8 mouse cellular contexts compared by ENCODE assay signal in genomic region chr8:119574437-119575365, GRCm38 (mm10). TPM values are rescaled to one million over a fixed set of nuclear protein-coding genes. Genes with fewer than 3 reads are reported as not detected.
A peak's percentile ranks its signal among the peaks of the same experiment; 100 is the strongest.
DNase-seq lines count a peak whose midpoint lies in the region; ATAC-seq and TF ChIP-seq lines count a peak whose summit lies in the region.

Gene Hsdl1 (minus strand): TSS chr8:119575183.
Gene Dnaaf1 (plus strand): TSS chr8:119575235.

- ATAC-seq in forebrain, embryonic 15.5 days (replicated peaks): peak; percentile 91
- peak; percentile 87 for ATAC-seq in neural tube, embryonic 15.5 days (ENCODE audit: low FRiP score)

- TF ChIP-seq CTCF in layer of hippocampus, adult 2 months (conservative IDR thresholded peaks at IDR 0.05): peak; percentile 53
- no peak for TF ChIP-seq CTCF in lung, adult 2 months (IDR thresholded peaks at IDR 0.05; ENCODE audit: insufficient read depth, low read length)

- H3K9me3 ChIP-seq in ES-E14 (ENCODE audit: control insufficient read depth, insufficient read depth, low read depth, low read length): no peaks in the 10 kb centered on the region
- H3K9me3 ChIP-seq in forebrain, embryonic 15.5 days: no peaks in the 10 kb centered on the region
- H3K9me3 ChIP-seq in neural tube, embryonic 15.5 days (replicated peaks): no peaks in the 10 kb centered on the region

- H3K4me3 ChIP-seq in ES-E14 (ENCODE audit: insufficient read depth in 1 of 2, low read depth in 1 of 2, low read length in 2 of 2, poor library complexity in 1 of 2, severe bottlenecking in 1 of 2): peak within 1 kb of the TSS; percentile 72 to 96
- peak within 1 kb of the TSS; percentile 65 for H3K4me3 ChIP-seq in forebrain, embryonic 15.5 days
- peak within 1 kb of the TSS; percentile 96 for H3K4me3 ChIP-seq in layer of hippocampus, adult 2 months
- peak within 1 kb of the TSS; percentile 67 for H3K4me3 ChIP-seq in lung, adult 2 months (replicated peaks; ENCODE audit: extremely low read depth, low read depth, low read length)
- peak within 1 kb of the TSS; percentile 66 for H3K4me3 ChIP-seq in neural tube, embryonic 15.5 days (replicated peaks)

- no peaks in the 10 kb centered on the region for H3K36me3 ChIP-seq in ES-E14 (ENCODE audit: control insufficient read depth, insufficient read depth, low read length, poor library complexity, severe bottlenecking)
- no peaks in the 10 kb centered on the region for H3K36me3 ChIP-seq in forebrain, embryonic 15.5 days
- no peaks in the 10 kb centered on the region for H3K36me3 ChIP-seq in neural tube, embryonic 15.5 days

- peak; percentile 77 for DNase-seq in ES-E14 (ENCODE audit: low read depth, low spot score)
- DNase-seq in cerebellum, adult 11-12 months: peak; percentile 94
- peak; percentile 90 for DNase-seq in heart, postnatal 25 days (ENCODE audit: low spot score)
- peak; percentile 94 to 98 for DNase-seq in layer of hippocampus, adult 2 months (ENCODE audit: low spot score in 2 of 2)
- DNase-seq in lung, adult 2 months: peak; percentile 98
- peak; percentile 99 for DNase-seq in testis, postnatal 10 days (ENCODE audit: low spot score)

- H3K27me3 ChIP-seq in forebrain, embryonic 15.5 days: peaks cover 15% of the 10 kb centered on the region; the same call in 1 of the 2 replicates
- peaks cover 19% of the 10 kb centered on the region for H3K27me3 ChIP-seq in neural tube, embryonic 15.5 days (replicated peaks)

- peaks cover 0 to 2% of the 10 kb centered on the region in 2 experiments; a peak in 1 of 4 replicates for H3K4me1 ChIP-seq in ES-E14 (ENCODE audit: control insufficient read depth in 2 of 2, insufficient read depth in 2 of 2, low read length in 2 of 2, poor library complexity in 1 of 2)
- peaks cover 24% of the 10 kb centered on the region for H3K4me1 ChIP-seq in forebrain, embryonic 15.5 days
- peaks cover 10% of the 10 kb centered on the region for H3K4me1 ChIP-seq in lung, adult 2 months (ENCODE audit: control insufficient read depth, insufficient read depth, low read length)
- peaks cover 30% of the 10 kb centered on the region for H3K4me1 ChIP-seq in neural tube, embryonic 15.5 days

- in situ Hi-C loops in ES-E14 (cut with MboI; ENCODE audit: low sequenced_read_pairs in 2 of 2, unreplicated experiment in 2 of 2): no loop called here

- no peak within 1 kb of the TSS for H3K27ac ChIP-seq in ES-E14 (ENCODE audit: insufficient read depth, low read depth, low read length, poor library complexity, severe bottlenecking)
- peak within 1 kb of the TSS; percentile 80 for H3K27ac ChIP-seq in forebrain, embryonic 15.5 days (replicated peaks)
- H3K27ac ChIP-seq in layer of hippocampus, adult 2 months: peak within 1 kb of the TSS; percentile 75
- peak within 1 kb of the TSS; percentile 75 for H3K27ac ChIP-seq in neural tube, embryonic 15.5 days (replicated peaks)

- H3K4me2 ChIP-seq in forebrain, embryonic 15.5 days (replicated peaks): peak within 1 kb of the TSS; percentile 87
- H3K4me2 ChIP-seq in neural tube, embryonic 15.5 days: peak within 1 kb of the TSS; percentile 92

- intact Hi-C loops in heart, postnatal 25 days (cut with DNase I): no loop called here

- TF ChIP-seq POLR2A in lung, adult 2 months (IDR thresholded peaks at IDR 0.05; ENCODE audit: borderline replicate concordance, extremely low read depth, low read depth, low read length): peak; percentile 20; the same call in 1 of the 2 replicates

- H3K9ac ChIP-seq in ES-E14 (ENCODE audit: insufficient read depth, low read depth, low read length, poor library complexity, severe bottlenecking): peak within 1 kb of the TSS; percentile 56
- peak within 1 kb of the TSS; percentile 90 for H3K9ac ChIP-seq in forebrain, embryonic 15.5 days (replicated peaks)
- H3K9ac ChIP-seq in neural tube, embryonic 15.5 days (replicated peaks): peak within 1 kb of the TSS; percentile 80

- under 1% methylated on average over 83 of the region's 97 CpGs for WGBS in forebrain, embryonic 15.5 days
- under 1% methylated on average over 97 of the region's 97 CpGs for WGBS in lung, adult 2 months
- under 1% methylated on average over 73 of the region's 97 CpGs for WGBS in neural tube, embryonic 15.5 days

TF ChIP-seq in ES-E14, 5 proteins besides CTCF, POLR2A, EP300 and RAD21:
- TF ChIP-seq HCFC1 (IDR thresholded peaks at IDR 0.05; ENCODE audit: borderline replicate concordance, insufficient read depth, low read length): no peak
- no peak for TF ChIP-seq ZC3H11A (IDR thresholded peaks at IDR 0.05; ENCODE audit: borderline replicate concordance, low read depth, low read length)
- TF ChIP-seq MAFK (IDR thresholded peaks at IDR 0.05; ENCODE audit: insufficient read depth, low read depth, low read length): no peak
- no peak for TF ChIP-seq CHD2 (IDR thresholded peaks at IDR 0.05; ENCODE audit: low read depth, low read length)
- no peak for TF ChIP-seq ZNF384 (IDR thresholded peaks at IDR 0.05; ENCODE audit: low read depth, low read length)
TF ChIP-seq in ES-E14: peak in this region for 0.

RNA-seq across cellular contexts. Expression of gene Hsdl1, which starts in this region (rescaled TPM):
- 19.5 and 19.7 TPM in 2 replicates for total RNA-seq in ES-E14 (2012; rRNA removed)
- 156 and 161 TPM in 2 replicates for polyA plus RNA-seq in forebrain, embryonic 15.5 days (2015; fragmentation: Nextera tagmentation; extraction: Ambion mirVana)
- total RNA-seq in heart, postnatal 25 days (2021): 10 to 100 TPM; 18.7 to 20.1 TPM
- total RNA-seq in layer of hippocampus, adult 2 months (2021): 10 to 100 TPM; 43.9 to 51.2 TPM
- 24.1 and 27.7 TPM in 2 replicates for polyA plus RNA-seq in lung, adult 2 months (2012; rRNA removed)
- 129 and 137 TPM in 2 replicates for polyA plus RNA-seq in neural tube, embryonic 15.5 days (2015; fragmentation: Nextera tagmentation; extraction: Ambion mirVana)

RNA-seq across cellular contexts. Expression of gene Dnaaf1, which starts in this region (rescaled TPM):
- 0.79 and 1.0 TPM in 2 replicates for total RNA-seq in ES-E14 (2012; rRNA removed)
- polyA plus RNA-seq in forebrain, embryonic 15.5 days (2015; fragmentation: Nextera tagmentation; extraction: Ambion mirVana): 0.15 and 0.51 TPM in 2 replicates
- total RNA-seq in heart, postnatal 25 days (2021): not detected
- total RNA-seq in layer of hippocampus, adult 2 months (2021): under 1 TPM; 0.32 to 0.38 TPM
- 5.0 and 5.3 TPM in 2 replicates for polyA plus RNA-seq in lung, adult 2 months (2012; rRNA removed)
- 0.20 and 0.45 TPM in 2 replicates for polyA plus RNA-seq in neural tube, embryonic 15.5 days (2015; fragmentation: Nextera tagmentation; extraction: Ambion mirVana)
